19 mouse cellular contexts compared by ENCODE assay signal in the genomic region with DNA sequence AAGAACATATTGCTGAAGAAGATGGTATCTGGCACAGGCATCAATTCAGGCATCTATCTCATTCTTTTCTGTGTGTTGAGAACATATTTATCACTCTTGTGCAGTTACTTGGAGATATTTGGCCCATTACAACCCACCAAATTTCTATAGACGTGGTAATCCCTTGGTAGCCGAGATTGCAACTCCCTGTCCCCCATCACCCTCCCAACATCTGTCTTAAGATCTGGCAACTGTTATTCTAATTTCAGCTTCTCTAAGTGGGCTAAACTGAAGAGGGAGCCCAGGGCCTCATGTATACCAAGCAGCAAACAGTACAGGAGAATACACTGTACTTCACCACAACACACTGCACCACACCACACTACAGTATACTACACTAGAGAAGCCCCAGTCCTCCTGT. TPM values are rescaled to one million over a fixed set of nuclear protein-coding genes. Genes with fewer than 3 reads are reported as not detected.
"Had no signal": no experiment of that assay in that cellular context is flagged by ENCODE, and none has a peak within 500 bp of the region (broad histone marks: within the 10 kb centered on the region; RNA-seq: fewer than 3 reads in every experiment).

No protein-coding gene starts in this region.

RNA-seq across cellular contexts. Expression of gene Gm8247, which starts 8.8 kb away (rescaled TPM):
- total RNA-seq: megakaryocyte progenitor cell, adult 5-6 weeks; midbrain, postnatal 0 days; monocyte, adult 5-6 weeks; neutrophil, adult 5-6 weeks had no signal
- polyA plus RNA-seq: liver, embryonic 13.5 days; liver, embryonic 15.5 days; liver, postnatal 0 days; lung, adult 2 months; lung, embryonic 15.5 days; lung, postnatal 0 days; macrophage; midbrain, embryonic 11.5 days; midbrain, embryonic 13.5 days; midbrain, embryonic 15.5 days; midbrain, postnatal 0 days; neural tube, embryonic 12.5 days; neural tube, embryonic 14.5 days; stomach, embryonic 15.5 days; stomach, postnatal 0 days; urinary bladder, adult 2 months had no signal

RNA-seq across cellular contexts. Expression of gene Gm5624, which starts 36.0 kb away (rescaled TPM):
- total RNA-seq: megakaryocyte progenitor cell, adult 5-6 weeks; midbrain, postnatal 0 days; monocyte, adult 5-6 weeks; neutrophil, adult 5-6 weeks had no signal
- polyA plus RNA-seq: liver, embryonic 13.5 days; liver, embryonic 15.5 days; liver, postnatal 0 days; lung, adult 2 months; lung, embryonic 15.5 days; lung, postnatal 0 days; macrophage; midbrain, embryonic 11.5 days; midbrain, embryonic 13.5 days; midbrain, embryonic 15.5 days; midbrain, postnatal 0 days; neural tube, embryonic 12.5 days; neural tube, embryonic 14.5 days; stomach, embryonic 15.5 days; stomach, postnatal 0 days; urinary bladder, adult 2 months had no signal
